Mouse (Mus musculus) layer of hippocampus, adult 2 months (tissue): ENCODE measurements at regions not wholly inside any gene's neighbourhood (a gene's known extent, or its start where the extent isn't known, plus 50 kb on each side); places are given as distances from the start of the nearest gene placed in this dataset.
A peak's percentile ranks its signal among the peaks of the same experiment; 100 is the strongest.

Source experiments
- DNase-seq, 2 experiments: peaks; one replicate each; pipeline ENCODE4 v3.0.0; 2022; ENCODE audit warnings: low spot score in 2 of 2
- H3K27ac ChIP-seq: fragments of 200-600 bp; 2 replicates; pipeline ENCODE4 v1.8.1; 2022
- H3K4me3 ChIP-seq: fragments of 200-600 bp; 2 replicates; pipeline ENCODE4 v1.8.1; 2022; ENCODE audit warnings: mild to moderate bottlenecking
- CTCF ChIP-seq: fragments of 200-600 bp; conservative IDR thresholded peaks from 2 replicates; pipeline ENCODE4 v1.8.1; 2022; ENCODE audit warnings: antibody characterized with exemption, mild to moderate bottlenecking, moderate library complexity

DNA sequence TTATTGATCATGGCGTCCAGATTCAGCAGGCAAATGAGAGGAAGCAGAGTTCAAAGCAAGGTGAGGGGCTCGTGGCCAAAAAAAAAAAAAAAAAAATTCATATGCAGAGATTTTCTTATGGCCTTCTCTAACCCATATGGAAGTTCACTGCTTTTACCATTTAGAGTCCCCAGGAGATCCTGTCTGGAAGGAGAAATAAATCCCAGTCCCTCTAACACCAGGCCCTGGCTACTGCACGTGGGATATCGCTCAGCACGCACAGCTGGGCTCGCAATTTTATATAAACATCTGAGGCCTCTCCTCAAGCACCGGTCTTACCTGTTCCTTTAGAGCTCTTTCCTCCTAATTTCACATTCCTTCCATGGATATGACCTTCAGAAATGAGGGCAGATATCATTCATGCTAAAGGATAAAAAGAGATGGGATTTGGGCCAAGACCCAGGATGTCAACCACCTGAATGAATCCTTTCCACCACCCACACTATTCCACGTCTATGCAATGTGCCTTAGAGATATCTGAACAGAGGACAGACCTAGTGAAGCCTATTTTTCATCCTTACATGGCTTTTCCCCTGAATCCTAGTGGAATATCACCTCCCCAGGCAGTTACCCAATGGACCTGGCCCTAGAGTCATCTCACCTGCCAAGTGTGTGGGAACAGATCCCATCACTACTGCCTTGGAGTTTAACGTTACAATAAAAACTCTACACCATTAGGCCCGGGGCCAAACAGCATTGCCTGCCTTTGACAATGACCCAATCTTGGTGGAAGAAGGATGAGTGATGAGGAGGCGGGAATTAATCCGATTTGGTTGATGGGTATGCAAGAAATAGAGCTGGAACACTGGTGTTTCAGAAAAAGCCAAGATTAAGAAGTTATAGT lies 161.9 kb downstream of the Trim52 start:
- no peak for DNase-seq
- no peak overlapping the region for H3K27ac ChIP-seq
- H3K4me3 ChIP-seq: no peak overlapping the region
- no peak for TF ChIP-seq CTCF

DNA sequence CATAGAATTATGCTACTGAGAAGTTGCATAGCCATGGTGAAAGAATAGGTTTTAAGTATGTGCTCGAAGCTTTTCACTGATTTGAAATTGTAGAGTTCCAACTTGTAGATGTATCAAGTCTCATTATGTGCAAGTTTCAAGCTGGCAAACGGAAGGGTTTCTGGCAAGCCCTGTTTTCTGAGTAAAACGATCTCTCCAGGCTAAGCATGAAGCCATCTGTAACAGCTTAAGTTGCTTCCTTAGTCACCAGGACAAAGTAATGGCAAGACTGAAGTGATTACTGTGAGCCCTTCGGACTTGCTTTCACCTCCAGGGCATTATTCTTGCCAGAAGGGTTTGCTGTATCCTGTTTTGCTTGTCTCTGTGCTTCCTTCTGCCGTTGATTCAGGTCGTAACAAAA lies 163.7 kb downstream of the Trim52 start:
- no peak for TF ChIP-seq CTCF
- Histone ChIP-seq H3K4me3 (no peak overlapping the region), H3K27ac (no peak overlapping the region)
- DNase-seq: peak in 1 of 2 experiments; percentile 21

DNA sequence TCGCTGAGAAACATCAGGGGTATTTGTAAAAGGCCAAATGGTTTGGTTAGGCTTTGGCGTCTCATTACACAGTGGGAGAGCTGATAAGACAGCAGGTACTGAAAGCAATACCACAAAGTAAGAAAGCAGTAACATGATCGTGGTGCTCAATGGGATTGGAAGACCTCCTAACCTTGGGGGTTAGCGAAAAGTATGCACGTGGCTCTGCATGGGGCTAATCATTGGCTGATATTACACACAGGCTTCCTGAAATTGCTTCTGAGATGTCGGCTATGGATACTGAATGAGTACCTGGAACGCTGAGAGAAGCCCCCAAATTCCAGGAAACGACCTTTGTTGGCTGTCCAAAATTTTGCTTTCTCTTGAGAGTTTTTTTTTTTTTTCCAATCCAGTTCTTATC lies 207.6 kb downstream of the Trim52 start:
- H3K27ac ChIP-seq: no peak overlapping the region
- TF ChIP-seq CTCF: no peak
- no peak overlapping the region for H3K4me3 ChIP-seq
- no peak for DNase-seq

DNA sequence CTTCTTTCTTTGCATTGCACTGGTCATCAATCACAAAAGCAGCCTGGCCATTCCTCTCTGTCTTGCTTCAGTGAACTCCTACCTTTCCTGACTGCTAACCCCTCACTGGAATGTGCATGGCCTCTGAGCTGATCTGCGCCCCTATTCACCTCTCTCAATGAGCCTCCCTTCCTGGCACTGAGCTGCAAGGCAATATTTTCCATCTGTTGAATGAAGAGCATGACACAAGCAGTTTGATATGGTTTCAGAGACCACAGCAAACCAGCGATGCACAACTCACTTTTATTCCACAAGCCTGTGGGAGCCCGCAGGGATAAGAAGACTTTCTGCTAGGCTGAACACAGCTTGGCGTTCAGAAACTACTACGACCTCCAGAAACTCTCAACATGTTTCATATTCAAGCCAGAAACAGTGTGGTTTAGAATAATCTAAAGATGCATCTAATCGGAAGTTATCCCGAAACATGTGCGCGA lies 208.1 kb downstream of the Trim52 start:
- Histone ChIP-seq H3K4me3 (no peak overlapping the region), H3K27ac (no peak overlapping the region)
- TF ChIP-seq CTCF: no peak
- no peak for DNase-seq

DNA sequence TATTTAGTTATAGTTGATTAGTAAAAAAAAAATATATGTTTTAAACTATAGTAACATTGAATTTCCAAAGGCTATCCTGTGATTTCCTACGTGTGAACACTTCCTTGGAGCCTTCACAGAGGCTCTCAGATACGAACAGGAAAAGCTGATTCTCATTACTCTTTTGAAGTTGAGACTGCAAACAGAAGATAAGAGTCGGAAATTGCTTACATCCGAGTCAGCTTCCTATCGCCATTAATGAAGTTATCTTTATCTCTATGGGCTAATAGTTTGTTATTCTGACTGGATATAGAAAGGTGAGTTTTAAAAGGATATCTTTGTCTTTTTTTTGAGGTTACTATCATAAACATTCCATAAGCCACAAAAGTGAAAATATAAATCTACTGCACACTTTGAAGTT lies 212.8 kb downstream of the Trim52 start:
- Histone ChIP-seq H3K4me3 (no peak overlapping the region), H3K27ac (no peak overlapping the region)
- TF ChIP-seq CTCF: no peak
- DNase-seq: no peak

DNA sequence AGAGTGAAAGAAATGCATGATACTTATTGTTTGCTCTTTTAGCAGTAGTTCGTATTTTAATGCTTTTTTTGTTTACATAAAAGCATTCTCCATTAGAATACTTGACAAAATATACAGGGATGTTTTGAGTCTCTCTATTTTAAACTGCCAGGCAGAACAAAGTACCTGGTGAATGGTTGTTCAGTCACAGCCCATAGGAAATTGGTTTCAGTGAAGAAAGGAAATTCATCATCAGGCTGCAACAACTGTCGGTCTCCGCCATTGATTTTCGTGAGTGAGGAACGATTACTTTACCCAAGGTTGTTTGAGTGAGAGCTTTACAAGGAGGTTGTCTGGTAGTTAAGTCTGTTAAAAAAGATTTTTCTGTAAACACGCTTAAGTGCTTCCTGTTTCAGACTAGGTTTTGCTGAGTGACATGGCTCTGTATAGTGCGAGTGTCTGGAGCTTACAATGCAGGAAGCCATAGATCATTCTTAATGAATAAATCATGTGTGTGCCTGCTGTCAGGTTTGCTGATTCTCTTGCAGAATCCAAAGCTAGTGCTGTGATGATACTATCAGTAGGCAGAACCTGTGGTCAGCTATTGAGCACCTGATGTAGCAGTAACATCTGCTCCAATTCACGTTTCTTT lies 221.8 kb downstream of the Trim52 start:
- no peak for DNase-seq
- Histone ChIP-seq H3K4me3 (no peak overlapping the region), H3K27ac (no peak overlapping the region)
- no peak for TF ChIP-seq CTCF

DNA sequence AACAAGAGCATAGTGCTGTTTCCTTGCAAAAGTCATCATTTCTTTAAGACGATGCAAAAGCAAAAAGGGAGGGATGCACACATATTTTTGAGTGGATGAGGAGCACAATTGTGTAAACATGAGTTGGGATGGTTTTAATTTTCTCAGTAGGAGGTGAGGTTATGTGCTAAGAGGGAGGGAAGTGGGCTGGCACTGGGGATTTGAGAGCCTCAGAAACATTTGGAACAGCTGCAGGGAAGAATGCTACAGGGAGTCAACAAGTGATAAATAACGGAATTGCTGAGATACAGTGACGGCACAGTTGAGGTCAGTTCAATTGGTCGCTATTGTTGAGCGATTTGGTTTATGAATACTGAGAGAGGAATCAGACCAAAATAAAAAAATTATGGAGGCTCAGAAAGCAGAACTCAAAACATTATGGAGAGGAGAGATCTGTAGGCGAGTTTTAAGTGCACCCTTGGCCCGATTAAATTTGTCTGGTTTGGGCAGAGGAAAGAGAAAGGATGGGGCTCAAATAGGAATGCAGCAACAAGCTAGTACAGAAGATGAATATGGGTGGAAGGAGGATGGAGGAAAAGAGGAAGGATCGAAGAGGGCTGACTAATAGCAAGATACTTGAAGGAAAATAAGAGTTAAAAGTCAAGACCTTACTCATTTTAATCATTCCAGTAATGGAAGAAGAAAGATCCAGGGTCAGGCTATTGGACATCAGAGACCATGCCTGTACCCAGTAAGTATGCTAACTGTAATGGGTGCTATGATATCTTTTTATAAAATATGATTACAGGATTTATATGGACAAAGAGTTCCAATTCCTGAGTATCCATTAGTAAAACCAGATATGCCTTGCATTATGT lies 259.0 kb downstream of the Trim52 start:
- DNase-seq: no peak
- Histone ChIP-seq H3K27ac (no peak overlapping the region), H3K4me3 (no peak overlapping the region)
- no peak for TF ChIP-seq CTCF

DNA sequence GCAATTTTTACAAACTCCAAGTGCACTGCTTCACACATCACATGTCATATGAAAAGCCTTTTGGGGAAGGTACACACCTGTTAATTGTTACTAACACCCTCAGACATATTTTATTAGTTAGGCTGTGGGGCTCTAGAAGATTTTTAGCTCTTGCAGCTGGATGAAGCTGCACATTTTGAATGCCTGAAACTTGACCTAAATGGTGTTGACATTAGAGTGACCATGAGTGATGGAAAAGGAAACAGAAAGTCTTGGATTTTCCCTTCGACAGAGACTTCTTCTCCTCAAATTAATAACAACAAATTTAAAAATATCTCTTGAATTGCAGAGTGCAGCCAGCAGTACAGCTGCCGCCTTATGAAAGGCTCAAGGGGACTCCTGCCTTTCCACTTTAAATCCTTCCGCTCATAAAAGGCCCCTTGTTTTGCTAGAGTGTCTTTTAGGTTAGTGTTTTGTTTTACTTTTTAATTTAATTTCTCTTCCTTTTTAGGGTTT lies 259.7 kb downstream of the Trim52 start:
- no peak for DNase-seq
- Histone ChIP-seq H3K4me3 (no peak overlapping the region), H3K27ac (no peak overlapping the region)
- no peak for TF ChIP-seq CTCF

DNA sequence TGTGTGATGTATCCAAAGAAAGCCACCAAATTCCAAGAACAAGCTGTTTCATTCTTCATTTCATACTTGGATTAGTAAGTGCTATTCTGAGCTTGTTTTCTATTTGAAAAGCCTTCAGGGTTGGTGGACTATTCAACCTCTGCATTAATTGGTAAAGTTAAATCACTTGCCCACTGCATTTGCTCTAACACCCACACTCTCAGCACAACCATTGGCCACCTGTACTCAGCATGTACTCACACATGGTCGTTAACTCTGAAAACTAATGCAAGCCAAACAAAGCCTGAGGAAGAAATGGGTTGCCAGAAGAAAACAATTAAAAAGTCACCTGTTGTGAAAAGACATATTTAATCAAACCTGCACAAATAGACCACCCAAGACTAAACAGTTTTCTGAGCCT lies 267.5 kb downstream of the Trim52 start:
- no peak for DNase-seq
- Histone ChIP-seq H3K27ac (no peak overlapping the region), H3K4me3 (no peak overlapping the region)
- no peak for TF ChIP-seq CTCF

DNA sequence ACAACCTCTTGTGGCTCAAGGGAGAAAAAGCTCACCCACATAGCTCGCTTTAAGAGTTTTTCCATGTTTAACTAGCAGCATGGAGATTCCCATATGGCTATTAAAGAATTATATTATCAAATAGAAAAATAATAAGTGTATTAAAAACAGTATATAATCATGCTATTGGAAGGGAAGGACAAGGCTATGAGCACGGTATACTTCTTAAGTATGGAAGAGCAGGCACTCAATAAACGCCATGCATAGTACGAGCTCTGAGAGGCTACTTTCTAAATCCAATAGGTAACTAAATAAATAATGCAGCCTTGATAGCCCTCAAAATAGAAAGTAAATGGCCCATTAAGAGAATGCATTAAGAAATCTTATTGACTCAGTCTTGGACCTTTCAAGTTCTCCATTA lies 273.6 kb downstream of the Trim52 start:
- H3K27ac ChIP-seq: no peak overlapping the region
- no peak for TF ChIP-seq CTCF
- H3K4me3 ChIP-seq: no peak overlapping the region
- no peak for DNase-seq

DNA sequence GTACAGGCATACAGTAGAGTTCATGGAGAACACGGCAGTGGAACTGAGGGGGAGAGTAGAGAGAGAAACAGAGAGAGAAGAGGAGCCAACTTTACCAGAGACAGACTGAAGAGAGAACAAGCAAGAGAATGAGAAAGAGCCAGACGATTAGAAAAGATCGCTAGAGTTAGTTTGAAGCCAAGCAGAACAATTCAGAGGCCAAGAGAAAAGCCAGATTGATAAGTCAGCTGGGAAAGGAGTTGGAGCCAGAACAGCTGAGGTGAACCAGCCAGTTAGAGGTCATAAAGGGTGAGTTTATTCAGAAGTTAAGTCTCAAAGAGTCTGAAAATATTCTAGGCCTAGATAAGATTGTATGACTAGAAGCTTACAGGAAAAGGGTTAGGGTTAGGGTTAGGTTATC lies 281.7 kb downstream of the Trim52 start:
- no peak overlapping the region for H3K4me3 ChIP-seq
- H3K27ac ChIP-seq: no peak overlapping the region
- no peak for TF ChIP-seq CTCF
- DNase-seq: no peak

DNA sequence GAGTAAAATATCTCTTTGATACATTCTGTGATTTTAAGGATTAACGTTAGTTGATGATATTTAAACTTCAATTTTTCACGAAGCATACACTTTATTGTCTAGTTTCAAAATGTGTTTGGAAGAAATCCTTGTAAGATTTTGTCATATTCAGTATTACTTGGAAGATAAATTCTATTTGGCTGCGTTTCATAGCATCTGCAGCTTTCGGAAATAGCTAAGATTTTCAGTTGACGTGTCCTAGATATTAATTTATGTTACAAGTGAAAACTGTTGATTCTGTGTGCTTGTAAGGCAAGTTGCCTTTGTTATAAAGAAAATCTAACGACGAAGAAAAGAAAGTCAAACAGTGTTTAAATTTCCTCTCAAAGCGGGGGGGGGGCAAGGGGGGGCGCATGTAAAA lies 284.5 kb downstream of the Trim52 start:
- Histone ChIP-seq H3K27ac (no peak overlapping the region), H3K4me3 (no peak overlapping the region)
- TF ChIP-seq CTCF: no peak
- peak in 1 of 2 experiments; percentile 8 for DNase-seq

DNA sequence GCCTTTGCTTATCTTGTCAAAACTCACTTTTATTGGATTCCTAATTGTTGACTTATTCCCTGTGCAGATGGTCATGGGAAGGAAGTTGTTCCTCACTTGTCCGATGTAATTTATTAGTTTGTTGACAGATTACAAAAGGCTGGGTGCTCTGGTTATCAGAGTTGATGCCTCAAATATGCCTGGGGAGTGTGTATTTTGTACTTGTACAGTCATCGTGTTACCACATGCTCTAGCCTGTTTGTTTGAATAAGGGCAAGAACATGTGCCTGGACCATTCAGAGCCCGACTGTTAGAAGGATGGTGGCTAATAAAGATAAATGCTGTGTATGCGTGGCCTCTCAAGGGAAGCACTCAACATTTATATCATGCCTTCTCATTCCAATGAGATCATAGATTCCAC lies 288.0 kb downstream of the Trim52 start:
- Histone ChIP-seq H3K27ac (no peak overlapping the region), H3K4me3 (no peak overlapping the region)
- DNase-seq: no peak
- TF ChIP-seq CTCF: no peak
